Mouse (Mus musculus): ENCODE measurements around the gene Coro2a. TPM values are rescaled to one million over a fixed set of nuclear protein-coding genes. Genes with fewer than 3 reads are reported as not detected.

Gene Coro2a
- total and polyA plus RNA-seq, 3 experiments: 0.35 to 6.8 TPM; not detected in 1

DNA sequence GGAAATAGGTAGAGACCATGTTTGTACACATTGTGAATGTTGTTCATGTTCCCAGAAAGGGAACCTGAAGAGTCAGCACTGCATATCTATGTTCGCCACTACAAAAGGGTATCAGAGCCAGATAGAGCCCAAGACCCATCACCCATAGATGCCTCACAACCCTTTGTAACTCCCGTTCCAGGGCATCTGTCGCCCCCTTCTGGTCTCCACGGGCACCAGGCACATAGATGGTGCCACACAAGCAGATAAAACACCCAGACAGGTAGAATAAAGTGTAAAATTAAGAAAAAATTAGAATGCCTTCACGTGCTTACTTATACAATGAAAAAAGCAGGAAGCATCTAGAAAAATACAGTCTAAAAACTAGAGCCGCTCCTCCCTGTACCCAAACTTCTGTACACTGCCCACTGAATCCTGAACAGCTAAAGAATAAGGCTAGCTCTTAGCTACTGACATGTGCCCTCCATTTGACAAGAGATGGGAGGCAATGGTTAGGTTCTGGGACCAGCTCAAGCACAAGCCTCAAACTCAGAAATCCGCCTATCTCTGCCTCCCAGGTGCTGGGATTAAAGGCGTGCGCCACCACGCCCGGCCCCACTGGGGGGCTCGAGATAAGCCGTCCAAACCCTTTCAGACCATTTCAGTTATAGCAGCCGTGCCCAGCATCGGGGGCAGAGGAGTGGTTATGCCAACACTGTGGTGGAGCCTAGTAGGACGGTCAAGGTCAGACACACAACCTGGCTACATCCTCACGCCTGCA is 75.0 kb downstream of the Coro2a start (continued):
- TF ChIP-seq ZC3H11A (IDR thresholded peaks at IDR 0.05; ENCODE audit: low read depth, low read length): no peak
- no peak; the same call in 1 of the 2 replicates for TF ChIP-seq TBP (IDR thresholded peaks at IDR 0.05; ENCODE audit: low read depth, low read length)
- no peak for TF ChIP-seq ELF1 (IDR thresholded peaks at IDR 0.05; ENCODE audit: low read depth, low read length)
- TF ChIP-seq EP300 (IDR thresholded peaks at IDR 0.05; ENCODE audit: low read depth in 1 of 2, low read length in 2 of 2): peak; percentile 83 to 93
- TF ChIP-seq KAT2A (conservative IDR thresholded peaks at IDR 0.05; ENCODE audit: low read depth, low read length): no peak
- no peak for TF ChIP-seq SIN3A (IDR thresholded peaks at IDR 0.05; ENCODE audit: low read length)
- TF ChIP-seq SMC3 (IDR thresholded peaks at IDR 0.05; ENCODE audit: low read depth, low read length): peak; percentile 61
- TF ChIP-seq BHLHE40 (IDR thresholded peaks at IDR 0.05; ENCODE audit: borderline replicate concordance, low read depth, low read length): peak; percentile 15; the same call in 1 of the 2 replicates
- TF ChIP-seq HCFC1 (IDR thresholded peaks at IDR 0.05; ENCODE audit: low read depth, low read length): no peak
- TF ChIP-seq ZNF384 (IDR thresholded peaks at IDR 0.05; ENCODE audit: low read depth, low read length): no peak
- no peak for TF ChIP-seq USF2 (IDR thresholded peaks at IDR 0.05; ENCODE audit: borderline replicate concordance in 1 of 2, insufficient read depth in 1 of 2, low read depth in 1 of 2, low read length in 2 of 2)
- no peak for TF ChIP-seq CHD1 (IDR thresholded peaks at IDR 0.05; ENCODE audit: low read depth, low read length)

DNA sequence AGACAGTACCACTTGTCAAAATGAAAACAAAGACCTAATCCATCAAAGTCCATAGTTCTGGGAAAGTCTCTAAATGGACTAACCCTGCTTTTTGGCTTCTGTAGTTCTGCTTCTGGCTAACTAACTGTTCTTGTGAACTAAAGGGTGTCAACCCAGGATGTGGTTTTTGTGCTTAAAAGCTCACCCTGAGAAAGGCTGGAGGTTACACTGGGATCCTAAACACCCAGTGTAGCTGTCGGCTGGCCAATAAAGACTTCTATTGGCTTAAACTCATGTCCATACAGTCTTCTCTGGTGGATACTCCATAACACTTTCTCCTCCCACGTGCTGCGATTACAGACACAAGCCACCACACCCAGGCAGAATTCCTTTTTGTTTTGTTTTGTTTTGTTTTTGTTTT is 75.8 kb downstream of the Coro2a start:
- Histone ChIP-seq H3K79me2 (ENCODE audit: control insufficient read depth, insufficient read depth, low read length, poor library complexity) (no peaks in the 10 kb centered on the region), H3K27me3 (ENCODE audit: control insufficient read depth in 1 of 2, insufficient read depth in 2 of 2, low read length in 2 of 2) (no peaks in the 10 kb centered on the region), H3K4me1 (ENCODE audit: control insufficient read depth in 1 of 2, insufficient read depth in 2 of 2, low read length in 2 of 2) (peaks cover 2 to 21% of the 10 kb centered on the region in 2 experiments; a peak in 3 of 4 replicates), H3K36me3 (ENCODE audit: control insufficient read depth in 1 of 2, insufficient read depth in 2 of 2, low read length in 2 of 2) (peaks cover 0 to 14% of the 10 kb centered on the region in 2 experiments; a peak in 2 of 4 replicates), H3K9me3 (replicated peaks; ENCODE audit: insufficient read depth, low read length) (no peaks in the 10 kb centered on the region), H3K27ac (ENCODE audit: control insufficient read depth, low read depth, low read length) (peak overlapping the region; percentile 91), H3K4me3 (ENCODE audit: control insufficient read depth in 1 of 2, insufficient read depth in 1 of 2, low read depth in 2 of 2, low read length in 2 of 2) (no peak overlapping the region), H3K9ac (ENCODE audit: control insufficient read depth, low read depth, low read length, poor library complexity, severe bottlenecking) (peak overlapping the region; percentile 24)
- TF ChIP-seq RAD21 (IDR thresholded peaks at IDR 0.05; ENCODE audit: low read depth, low read length): no peak
- TF ChIP-seq CHD1 (IDR thresholded peaks at IDR 0.05; ENCODE audit: low read depth, low read length): no peak
- TF ChIP-seq SIN3A (IDR thresholded peaks at IDR 0.05; ENCODE audit: low read length): no peak
- TF ChIP-seq MEF2A (IDR thresholded peaks at IDR 0.05; ENCODE audit: extremely low read depth, insufficient replicate concordance, low read depth, low read length, poor library complexity, severe bottlenecking): no peak
- TF ChIP-seq NRF1 (IDR thresholded peaks at IDR 0.05; ENCODE audit: insufficient read depth, low read depth, low read length, poor library complexity, severe bottlenecking): no peak
- TF ChIP-seq JUND (IDR thresholded peaks at IDR 0.05; ENCODE audit: low read depth, low read length): no peak
- no peak for TF ChIP-seq E2F4 (IDR thresholded peaks at IDR 0.05; ENCODE audit: borderline replicate concordance, low read depth, low read length)
- TF ChIP-seq MXI1 (IDR thresholded peaks at IDR 0.05; ENCODE audit: low read depth, low read length): no peak
- TF ChIP-seq ELF1 (IDR thresholded peaks at IDR 0.05; ENCODE audit: low read depth, low read length): no peak
- TF ChIP-seq HCFC1 (IDR thresholded peaks at IDR 0.05; ENCODE audit: low read depth, low read length): no peak
- no peak for TF ChIP-seq ZMIZ1 (IDR thresholded peaks at IDR 0.05; ENCODE audit: low read depth, low read length)
- peak; percentile 62 for DNase-seq (ENCODE audit: low read depth, low spot score)
